15 mouse cellular contexts compared by ENCODE assay signal in genomic region chr6:147822215-147822614, GRCm38 (mm10).
A peak's percentile ranks its signal among the peaks of the same experiment; 100 is the strongest.
DNase-seq lines count a peak whose midpoint lies in the region; ATAC-seq and TF ChIP-seq lines count a peak whose summit lies in the region.
"Had no signal": no experiment of that assay in that cellular context is flagged by ENCODE, and none has a peak within 500 bp of the region (broad histone marks: within the 10 kb centered on the region; RNA-seq: fewer than 3 reads in every experiment).

No protein-coding gene starts in this region.

- no peak overlapping the region for H3K27ac ChIP-seq in layer of hippocampus, adult 2 months
- H3K27ac ChIP-seq in embryonic facial prominence, embryonic 11.5 days (replicated peaks; ENCODE audit: low read depth, low read length): no peak overlapping the region
- H3K27ac ChIP-seq: forebrain, embryonic 13.5 days; left cerebral cortex, adult 2 months; liver, embryonic 12.5 days; midbrain, embryonic 13.5 days had no signal

- H3K4me1 ChIP-seq in embryonic facial prominence, embryonic 11.5 days (ENCODE audit: control insufficient read depth, insufficient read depth, low read length): no peaks in the 10 kb centered on the region
- H3K4me1 ChIP-seq: liver, embryonic 12.5 days; midbrain, embryonic 13.5 days had no signal

- 26% methylated on average over 4 of the region's 4 CpGs for WGBS in embryonic facial prominence, embryonic 11.5 days

- H3K4me2 ChIP-seq in embryonic facial prominence, embryonic 11.5 days (ENCODE audit: low read depth, low read length): no peak overlapping the region
- H3K4me2 ChIP-seq: forebrain, embryonic 13.5 days; liver, embryonic 12.5 days; midbrain, embryonic 13.5 days had no signal

- no peak overlapping the region for H3K4me3 ChIP-seq in layer of hippocampus, adult 2 months
- H3K4me3 ChIP-seq in embryonic facial prominence, embryonic 11.5 days (ENCODE audit: low read depth, low read length): no peak overlapping the region
- H3K4me3 ChIP-seq: forebrain, embryonic 13.5 days; left cerebral cortex, adult 2 months; liver, embryonic 12.5 days; midbrain, embryonic 13.5 days had no signal

- no peak for DNase-seq in layer of hippocampus, adult 2 months (ENCODE audit: low spot score in 2 of 2)
- DNase-seq in layer of hippocampus, adult 18-20 months (ENCODE audit: low spot score in 2 of 2): no peak
- DNase-seq in embryonic facial prominence, embryonic 11.5 days (ENCODE audit: low spot score): peak; percentile 20
- peak; percentile 32 for DNase-seq in heart, adult 8-10 months (ENCODE audit: low spot score)
- peak; percentile 34 for DNase-seq in mesoderm, embryonic 11.5 days (ENCODE audit: low read depth, low spot score)
- DNase-seq in thymus, postnatal 10 days (ENCODE audit: low spot score in 2 of 2): no peak
- DNase-seq in right cerebral cortex, postnatal 36 days (ENCODE audit: low spot score in 2 of 2): no peak
- DNase-seq: cerebellum, postnatal 14 days; spleen, adult 18-20 months; thymus, postnatal 25 days had no signal

- H3K27me3 ChIP-seq in embryonic facial prominence, embryonic 11.5 days (ENCODE audit: control insufficient read depth, insufficient read depth, low read length): no peaks in the 10 kb centered on the region
- H3K27me3 ChIP-seq: forebrain, embryonic 13.5 days; liver, embryonic 12.5 days; midbrain, embryonic 13.5 days had no signal

- no peak overlapping the region for H3K9ac ChIP-seq in embryonic facial prominence, embryonic 11.5 days (replicated peaks; ENCODE audit: low read length)
- H3K9ac ChIP-seq: forebrain, embryonic 13.5 days; liver, embryonic 12.5 days; midbrain, embryonic 13.5 days had no signal

- H3K9me3 ChIP-seq in embryonic facial prominence, embryonic 11.5 days (replicated peaks; ENCODE audit: control insufficient read depth, low read length): no peaks in the 10 kb centered on the region
- H3K9me3 ChIP-seq: forebrain, embryonic 13.5 days; liver, embryonic 12.5 days; midbrain, embryonic 13.5 days had no signal

- peak; percentile 18; the same call in 1 of the 2 replicates for TF ChIP-seq CTCF in layer of hippocampus, adult 2 months (conservative IDR thresholded peaks at IDR 0.05)

- no peak for ATAC-seq in embryonic facial prominence, embryonic 11.5 days (replicated peaks; ENCODE audit: insufficient number of reproducible peaks, low FRiP score, low TSS enrichment, low read depth)
- ATAC-seq in cerebellum, adult (ENCODE audit: insufficient number of reproducible peaks, low FRiP score, low TSS enrichment): no peak
- ATAC-seq: forebrain, embryonic 13.5 days; liver, embryonic 12.5 days; midbrain, embryonic 13.5 days had no signal

- no peaks in the 10 kb centered on the region for H3K36me3 ChIP-seq in embryonic facial prominence, embryonic 11.5 days (replicated peaks; ENCODE audit: control insufficient read depth, insufficient read depth, low read depth, low read length)
- H3K36me3 ChIP-seq: liver, embryonic 12.5 days; midbrain, embryonic 13.5 days had no signal

Comparison
In these comparisons a context has a peak if more than half of its experiments do, and no peak if none do; other contexts are left out.
1. DNase-seq: peak in embryonic facial prominence, embryonic 11.5 days (single experiment), heart, adult 8-10 months (single experiment) and mesoderm, embryonic 11.5 days (single experiment); none in layer of hippocampus, adult 2 months (0 of 2), layer of hippocampus, adult 18-20 months (0 of 2), thymus, postnatal 10 days (0 of 2) and right cerebral cortex, postnatal 36 days (0 of 2).